Mouse (Mus musculus) C2C12 (cell line): Measurements from ENCODE around the gene Rapgefl1.
A peak's percentile ranks its signal among the peaks of the same experiment; 100 is the strongest.

Source experiments
- CTCF ChIP-seq: IDR thresholded peaks from one replicate; pipeline ENCODE4 v1.5.1; 2011; ENCODE audit not compliant: control insufficient read depth, insufficient read depth, insufficient read length
- FOSL1 ChIP-seq: IDR thresholded peaks from one replicate; pipeline ENCODE4 v1.8.0; 2011; ENCODE audit warnings: mild to moderate bottlenecking, low read length; ENCODE audit not compliant: poor library complexity, insufficient read depth, severe bottlenecking
- MAX ChIP-seq: IDR thresholded peaks from one replicate; pipeline ENCODE4 v1.6.1; 2011; ENCODE audit warnings: mild to moderate bottlenecking, control low read depth
- MYOD1 ChIP-seq: IDR thresholded peaks from one replicate; pipeline ENCODE4 v1.6.1; 2011; ENCODE audit warnings: low read depth; ENCODE audit not compliant: control insufficient read depth, insufficient read length
- MYOG ChIP-seq: IDR thresholded peaks from one replicate; pipeline ENCODE4 v1.6.1; 2011; ENCODE audit not compliant: control insufficient read depth, insufficient read length; ENCODE audit errors: extremely low read depth
- USF1 ChIP-seq: IDR thresholded peaks from one replicate; pipeline ENCODE4 v1.6.1; 2011; ENCODE audit warnings: low read depth, mild to moderate bottlenecking, control low read depth, moderate library complexity

DNA sequence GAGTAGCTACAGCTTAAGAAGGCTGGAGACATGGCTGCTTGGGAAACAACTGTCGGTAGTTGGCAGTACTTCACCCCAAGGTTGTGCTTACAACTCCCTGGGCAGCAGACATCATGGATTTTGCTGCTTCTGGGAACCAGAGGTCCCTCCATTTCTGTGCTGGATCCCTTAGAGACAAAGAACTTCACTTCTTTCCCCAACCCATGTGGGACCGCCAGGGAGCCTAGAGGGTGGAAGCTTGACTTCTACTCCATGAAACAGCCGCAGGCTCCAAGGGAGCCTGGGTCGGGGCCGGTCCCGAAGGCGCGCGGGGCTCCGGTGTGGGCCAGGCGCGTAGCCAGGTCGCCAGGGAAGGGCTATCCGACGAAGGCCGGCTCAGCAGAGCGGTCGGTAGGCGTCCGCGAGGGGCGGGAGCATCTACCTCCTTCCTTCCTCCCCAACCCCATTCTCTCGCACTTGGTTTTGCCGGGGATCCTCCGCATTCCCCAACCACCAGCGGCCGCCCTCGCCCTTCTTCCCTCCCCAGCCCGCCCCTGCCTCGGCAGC is 42.0 kb upstream of the Rapgefl1 start:
- TF ChIP-seq CTCF = no peak
- TF ChIP-seq MAX = peak; percentile 9
- TF ChIP-seq MYOD1 = no peak
- TF ChIP-seq FOSL1 = no peak
- TF ChIP-seq USF1 = no peak
- no peak for TF ChIP-seq MYOG
